Mouse (Mus musculus) kidney, postnatal 4 days (tissue): ENCODE results near the gene Trim28.
"Not testable (repeated sequence)": the region's sequence is repeated elsewhere in the genome, so short reads cannot be mapped to it uniquely, and the experiment has no call there.

ENCODE experiments used
- DNase-seq, 2 experiments: peaks; one replicate each; pipeline ENCODE4 v3.0.0; 2021; ENCODE audit warnings: mixed read lengths in 2 of 2

Trim28 gene

DNA sequence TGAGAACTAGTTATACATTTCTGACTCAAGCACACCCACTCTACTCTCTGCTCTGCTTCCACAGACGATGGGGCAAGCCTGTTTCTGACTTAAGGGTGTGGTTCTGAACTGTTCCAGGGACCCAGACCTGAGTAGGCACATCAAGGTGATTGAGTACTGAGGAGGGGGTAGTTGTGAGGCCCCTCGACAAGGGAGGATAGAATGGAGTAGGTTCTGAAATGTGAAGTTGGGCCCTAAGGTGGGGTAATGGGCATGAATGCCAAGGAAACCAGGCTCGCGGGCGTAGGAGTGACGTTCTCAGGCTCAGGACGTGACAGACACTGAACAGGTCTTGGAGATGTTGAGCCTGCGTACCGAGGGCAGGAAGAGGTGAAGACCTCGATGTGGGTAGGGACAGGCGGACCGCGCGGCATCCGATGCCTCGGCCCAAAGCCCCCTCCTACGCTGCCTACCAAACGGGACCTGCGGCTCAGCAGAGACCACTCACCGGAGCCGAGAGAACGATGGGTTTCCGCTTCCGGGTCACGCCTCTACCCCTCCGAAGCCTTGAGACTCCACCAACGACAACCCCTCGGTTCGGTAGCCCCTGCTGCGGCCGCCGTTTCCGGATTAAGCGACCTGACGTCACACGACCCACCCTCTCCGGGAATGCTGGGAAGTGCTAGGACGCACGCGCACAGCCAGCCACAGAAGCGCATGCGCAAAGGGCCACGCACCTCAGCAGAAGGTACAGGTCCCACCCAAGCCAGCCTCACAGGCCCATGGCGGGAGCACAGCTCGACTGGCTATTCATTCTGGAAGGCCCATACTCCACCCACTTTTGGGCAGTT lies 35.4 kb downstream of the Trim28 start, which contains the start of gene Chmp2a:
Gene Chmp2a, minus strand, starts transcription at position 660 of the 830 bp plus-strand sequence.
- DNase-seq = peak; percentile 98

DNA sequence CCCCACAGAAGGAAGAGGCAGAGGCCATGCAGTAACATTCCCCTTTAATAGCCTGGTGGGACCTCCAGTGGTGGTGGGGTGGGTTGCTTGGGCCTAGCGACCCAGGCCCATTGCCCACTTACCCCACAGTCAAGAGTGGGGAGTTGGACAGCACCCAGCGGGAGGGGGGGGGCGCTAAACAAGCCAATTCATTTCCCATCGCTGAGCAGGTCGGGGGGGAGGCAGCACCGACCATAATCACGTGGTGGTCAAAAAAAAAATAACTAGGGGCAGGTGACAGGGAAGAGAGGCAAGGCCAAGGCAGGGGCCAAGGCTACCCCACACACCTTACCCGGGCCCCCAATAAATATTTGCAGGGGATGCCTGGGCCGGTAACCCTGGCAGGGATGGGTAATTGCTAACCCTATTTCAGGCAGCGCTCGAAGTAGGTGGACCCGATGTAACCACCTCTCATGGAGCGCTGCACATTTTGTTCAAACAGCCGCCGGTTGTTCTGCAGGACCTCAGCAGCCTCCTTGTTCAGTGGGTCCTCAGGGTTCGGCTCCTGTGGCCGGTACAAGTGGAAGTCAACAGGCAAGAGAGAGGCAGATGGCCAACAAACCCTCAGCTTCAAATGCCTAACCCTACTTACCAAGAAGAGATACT lies 36.4 kb downstream of the Trim28 start:
- DNase-seq = peak in 1 of 2 experiments; percentile 24

DNA sequence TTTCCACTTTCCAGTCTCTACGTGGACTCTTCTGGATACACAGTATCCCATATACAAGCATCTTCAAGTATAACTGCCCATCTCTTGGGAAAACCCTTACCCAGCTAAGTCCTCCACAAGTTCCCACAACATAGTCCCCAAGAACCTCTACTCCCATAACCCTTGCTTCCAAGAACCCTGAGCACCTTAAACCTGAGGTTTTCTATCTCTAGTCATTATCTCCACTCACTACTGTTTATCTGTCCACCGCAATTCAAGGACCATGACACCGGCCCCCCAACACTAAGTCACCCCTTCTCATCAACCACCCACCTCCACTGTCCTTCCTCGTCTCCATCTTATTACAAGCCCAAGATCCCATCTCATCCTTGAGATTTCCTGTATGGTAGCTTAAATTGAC lies 37.9 kb downstream of the Trim28 start:
- DNase-seq = no peak

DNA sequence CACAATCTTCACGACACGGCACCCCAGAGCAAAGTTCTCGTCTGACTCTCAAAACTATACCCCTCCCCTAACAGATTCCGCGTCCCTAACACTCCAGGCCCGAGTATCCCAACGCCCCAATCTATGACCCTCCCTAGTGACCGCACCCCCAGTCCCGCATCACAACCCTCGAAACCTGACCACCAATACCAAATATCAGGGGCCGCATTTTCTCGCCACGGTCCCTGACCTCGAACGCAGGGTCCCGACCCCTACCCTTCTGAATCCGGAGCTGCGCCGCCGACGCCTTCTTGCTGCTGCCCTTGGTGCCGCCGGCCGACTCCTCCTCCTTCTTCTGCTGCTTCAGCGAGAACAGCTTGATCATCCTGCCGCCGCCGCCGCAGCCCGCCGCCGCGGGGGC lies 38.5 kb downstream of the Trim28 start:
- no peak for DNase-seq

DNA sequence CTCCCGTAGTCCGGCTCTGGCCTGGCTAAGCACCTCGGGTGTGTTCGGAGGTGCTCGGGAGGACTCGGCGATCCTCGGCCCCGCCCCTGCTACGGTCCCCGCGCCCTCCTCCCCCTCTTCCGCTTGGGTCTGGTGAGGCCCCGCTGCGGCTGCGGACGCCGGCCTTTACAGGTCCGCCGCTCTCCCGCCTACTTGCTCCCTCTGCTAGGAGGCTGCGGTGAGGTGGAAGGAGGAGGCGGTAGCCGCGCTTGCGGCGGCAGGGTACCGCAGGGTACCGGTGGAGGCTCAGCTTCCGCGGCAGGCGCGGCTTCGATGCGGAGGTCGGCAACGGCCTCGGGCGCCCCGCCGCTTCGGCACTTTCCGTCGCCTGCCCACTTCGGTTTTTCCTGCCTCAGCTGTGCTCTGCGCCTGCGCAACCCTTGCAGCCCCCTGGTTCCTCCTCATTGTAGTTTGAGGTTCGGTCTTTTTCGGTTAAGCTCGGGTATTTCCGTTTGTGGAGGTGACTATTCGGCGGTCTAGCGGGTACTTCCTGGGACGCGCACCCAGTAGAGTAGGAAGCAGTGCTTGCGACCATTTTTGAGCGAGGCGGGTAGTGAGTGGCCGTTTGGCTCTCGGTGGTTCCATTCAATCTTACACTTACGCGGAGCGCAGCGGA lies 39.1 kb downstream of the Trim28 start, which contains the start of gene Ube2m:
Gene Ube2m, minus strand, starts transcription at position 375 of the 655 bp plus-strand sequence.
- peak; percentile 99 for DNase-seq

DNA sequence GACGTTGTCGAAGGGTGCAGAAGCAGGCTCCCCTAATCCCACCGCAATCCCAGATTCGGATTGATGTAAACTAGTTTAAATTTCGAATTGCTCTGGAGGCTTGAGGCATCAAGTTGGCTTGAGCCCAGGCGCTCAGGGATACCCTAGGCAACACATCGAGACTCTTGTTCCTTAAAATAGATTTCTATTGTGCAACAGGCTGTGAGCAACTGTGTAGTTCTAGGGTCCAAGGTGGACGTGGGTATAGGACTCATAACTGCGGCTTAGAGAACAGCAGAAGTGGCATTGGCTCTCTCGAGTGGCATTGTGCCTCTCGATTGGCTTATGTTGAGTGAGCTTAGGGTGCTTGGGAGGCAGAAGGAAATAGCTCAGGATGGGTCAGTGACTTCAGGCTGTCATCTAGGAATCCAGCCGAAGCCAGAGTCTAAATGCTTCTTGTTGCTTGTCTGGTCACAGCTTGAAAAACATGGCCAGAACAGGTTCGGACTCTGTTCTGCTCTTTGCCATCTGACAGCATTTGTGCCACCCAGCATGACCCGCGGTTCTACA lies 39.8 kb downstream of the Trim28 start:
- DNase-seq = peak in 1 of 2 experiments; percentile 53

DNA sequence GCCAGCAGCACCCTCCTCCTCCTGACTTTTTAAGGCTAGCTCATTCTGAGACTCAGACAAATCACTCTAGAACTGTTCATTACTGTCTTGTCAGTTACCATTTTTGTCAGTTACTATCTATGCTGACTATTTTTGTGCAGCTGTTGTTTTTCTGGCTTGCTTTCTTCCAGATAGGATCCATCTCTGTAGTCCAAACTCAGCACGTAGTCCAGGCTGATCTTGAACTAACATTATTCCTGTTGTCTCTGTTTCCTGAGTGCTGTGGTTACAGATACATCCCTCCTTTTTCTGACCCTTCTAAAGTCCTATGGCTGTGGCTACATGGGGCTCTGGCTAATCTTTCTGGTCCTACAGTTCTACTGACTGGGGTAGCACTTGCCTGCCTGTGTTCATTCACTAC lies 40.3 kb downstream of the Trim28 start:
- no peak for DNase-seq

DNA sequence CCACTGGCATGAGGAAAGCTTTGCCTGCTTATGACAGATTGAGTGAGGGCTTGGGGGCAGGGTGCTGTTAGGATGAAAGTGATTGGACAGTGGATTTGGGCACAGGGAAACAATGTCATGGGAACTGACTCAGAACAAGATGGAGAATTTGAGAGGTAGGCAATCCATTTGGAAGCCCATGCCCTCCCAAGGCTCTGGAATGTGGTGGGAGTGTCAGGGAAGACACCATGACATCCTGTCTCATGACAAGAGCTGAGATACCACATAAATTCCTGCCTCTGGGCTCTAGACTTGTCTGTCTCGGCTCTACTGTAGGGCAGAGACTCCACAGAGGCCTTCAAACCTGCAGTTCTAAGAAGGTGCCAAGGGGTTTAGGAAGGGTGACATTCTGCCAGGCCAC lies 42.3 kb downstream of the Trim28 start:
- peak in 1 of 2 experiments; percentile 49 for DNase-seq

DNA sequence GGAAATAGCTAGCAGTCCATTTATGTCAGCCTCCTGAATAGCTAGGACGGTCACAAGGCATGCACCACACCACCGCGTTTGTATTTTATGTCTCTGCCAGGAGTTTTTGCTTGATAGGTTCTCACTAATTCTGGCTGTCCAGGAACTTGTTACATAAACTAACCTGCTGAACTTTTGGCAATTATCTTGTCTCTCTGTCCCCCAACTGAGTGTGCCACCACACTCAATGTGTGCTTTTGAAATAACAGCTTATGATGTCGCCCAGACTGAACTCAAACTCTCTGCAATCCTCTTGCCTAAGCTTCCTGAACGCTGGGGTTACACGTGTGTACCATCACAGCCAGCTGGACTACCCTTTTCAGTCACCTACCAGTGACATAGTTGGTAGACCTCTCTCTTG lies 43.6 kb downstream of the Trim28 start:
- no peak for DNase-seq

DNA sequence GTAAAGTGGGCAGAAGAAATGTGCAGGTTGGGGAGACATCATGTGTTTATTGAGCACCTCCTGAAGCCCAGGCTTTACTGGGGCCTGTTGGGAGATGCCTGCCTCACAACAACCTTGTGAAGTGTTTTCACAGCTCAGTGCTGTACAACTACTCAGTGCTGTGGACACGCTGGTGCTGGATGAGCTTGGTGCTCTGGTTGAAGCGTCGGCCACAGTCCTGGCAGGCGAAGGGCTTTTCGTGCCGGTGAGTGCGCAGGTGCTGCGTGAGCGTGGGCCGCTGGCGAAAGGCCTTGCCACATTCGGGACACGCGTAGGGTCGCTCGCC lies 44.2 kb downstream of the Trim28 start:
- no peak for DNase-seq

DNA sequence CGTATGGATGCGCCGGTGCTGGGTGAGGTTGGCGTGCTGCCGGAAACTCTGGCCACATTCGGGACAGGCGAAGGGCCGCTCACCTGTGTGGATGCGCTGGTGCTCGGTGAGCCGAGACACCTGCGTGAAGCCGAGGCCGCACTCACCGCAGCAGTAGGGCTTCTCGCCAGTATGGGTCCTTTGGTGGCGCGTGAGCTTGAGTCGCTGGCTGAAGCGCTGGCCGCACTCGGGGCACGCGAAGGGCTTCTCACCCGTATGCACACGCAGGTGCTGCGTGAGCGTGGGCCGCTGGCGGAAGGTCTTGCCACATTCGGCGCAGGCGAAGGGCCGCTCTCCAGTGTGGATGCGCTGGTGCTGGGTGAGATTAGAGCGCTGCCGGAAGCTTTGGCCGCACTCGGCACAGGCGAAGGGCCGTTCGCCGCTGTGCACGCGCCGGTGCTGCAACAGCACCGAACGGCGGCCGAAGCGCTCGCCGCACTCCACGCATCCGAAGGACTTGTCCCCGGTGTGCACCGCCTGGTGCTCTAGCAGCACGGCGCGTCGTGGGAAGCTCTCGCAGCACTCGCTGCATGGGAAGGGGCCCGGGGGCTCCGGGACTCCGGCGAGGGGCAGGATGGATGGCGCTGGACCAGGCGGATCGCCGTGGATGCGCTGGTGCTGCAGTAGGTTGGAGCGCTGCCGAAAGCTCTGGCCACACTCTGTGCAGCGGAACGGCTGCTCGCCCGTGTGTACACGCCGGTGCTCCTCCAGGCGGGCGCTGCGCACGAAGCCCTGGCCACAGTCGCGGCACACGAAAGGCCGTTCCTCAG lies 44.7 kb downstream of the Trim28 start:
- DNase-seq = peak; percentile 52 to 71

DNA sequence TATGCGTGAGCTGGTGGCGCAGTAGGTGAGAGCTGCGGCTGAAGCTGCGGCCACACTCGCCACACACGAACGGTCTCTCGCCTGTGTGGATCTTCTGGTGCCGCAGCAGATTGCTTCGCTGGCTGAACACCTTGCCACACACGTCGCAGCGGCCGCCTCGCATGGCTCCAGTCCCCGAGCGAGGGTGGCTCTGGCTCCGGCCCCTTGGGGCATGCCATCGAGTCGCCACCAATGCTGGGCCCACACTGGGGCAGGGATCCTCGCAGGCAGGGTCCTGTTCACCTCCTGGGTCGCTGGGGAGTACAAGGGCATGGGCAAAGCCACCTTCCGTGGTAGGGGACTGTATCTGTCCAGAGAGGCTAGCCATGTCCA lies 45.3 kb downstream of the Trim28 start:
- no peak for DNase-seq

DNA sequence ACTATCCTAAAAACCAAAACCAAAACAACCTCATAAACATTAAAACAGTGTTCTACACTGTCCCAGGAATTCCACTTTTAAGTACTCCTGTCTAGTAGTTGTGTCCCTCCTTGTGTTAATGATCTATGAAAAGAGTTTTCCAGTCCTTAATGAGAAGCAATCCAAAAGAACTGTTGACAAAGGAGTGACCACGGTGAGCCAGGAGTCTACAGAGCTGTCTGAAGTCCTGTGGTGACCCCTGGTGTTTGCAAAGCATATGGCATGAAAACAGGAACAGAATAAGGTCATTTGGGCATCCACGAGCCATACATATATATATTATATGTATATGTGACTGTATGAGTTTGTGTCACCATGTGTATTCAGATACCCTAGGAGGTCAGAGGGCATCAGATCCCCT lies 47.2 kb downstream of the Trim28 start:
- DNase-seq = peak; percentile 72 to 78

DNA sequence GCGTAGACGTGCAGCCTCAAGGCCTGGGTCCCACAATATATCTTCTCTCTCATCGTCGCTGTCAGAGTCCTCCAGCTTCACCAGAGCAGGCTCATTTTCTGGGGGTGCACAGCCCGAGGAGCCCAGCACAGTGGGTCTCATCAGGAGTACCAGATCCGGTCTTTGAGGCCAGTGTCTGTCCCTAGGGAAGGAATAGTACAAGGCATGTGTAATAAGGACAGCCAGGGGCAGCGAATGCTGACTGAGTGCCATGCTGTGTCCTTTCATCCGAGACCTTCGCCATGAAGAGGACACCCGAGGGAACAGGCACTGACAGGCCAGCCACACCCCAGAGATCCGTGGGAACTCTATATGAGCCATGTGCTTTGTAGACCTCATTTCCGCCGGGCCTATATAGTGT lies 54.1 kb downstream of the Trim28 start:
- no peak for DNase-seq

DNA sequence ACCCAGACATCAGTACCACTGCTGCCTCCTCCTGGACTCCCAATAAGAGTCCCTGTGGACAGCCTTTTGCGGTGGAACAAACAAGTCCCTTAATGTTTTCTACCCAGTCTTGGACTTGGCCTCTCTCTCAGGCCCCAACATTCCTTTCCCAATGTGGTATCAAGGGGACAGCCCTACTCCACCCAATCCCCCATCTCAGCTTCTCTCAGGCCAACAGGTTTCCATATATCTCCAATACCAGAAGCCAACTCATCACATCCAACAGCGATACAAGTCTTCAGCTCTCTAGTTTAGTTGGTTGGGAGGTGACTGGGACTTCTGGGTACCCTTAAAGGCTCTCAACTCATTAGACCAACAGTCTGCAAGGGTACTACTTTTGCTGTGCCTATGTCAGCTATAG lies 54.6 kb downstream of the Trim28 start:
- DNase-seq = no peak

DNA sequence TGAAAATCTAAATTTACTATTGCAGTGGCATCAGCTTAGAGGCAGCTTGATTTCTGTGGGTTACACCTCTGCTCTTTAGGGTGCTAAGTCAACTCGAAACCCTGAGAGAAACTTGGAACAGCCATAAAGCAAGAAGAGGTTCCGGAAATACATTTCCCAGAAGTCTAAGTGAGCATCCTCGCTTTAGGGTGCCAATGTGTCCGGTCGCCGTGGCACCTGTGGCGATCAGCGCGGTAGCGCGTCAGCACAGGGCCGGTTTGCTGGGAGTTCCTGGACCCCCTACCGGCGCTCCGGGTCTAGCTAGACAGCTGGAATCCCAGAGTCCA lies 55.0 kb downstream of the Trim28 start:
- DNase-seq = no peak

DNA sequence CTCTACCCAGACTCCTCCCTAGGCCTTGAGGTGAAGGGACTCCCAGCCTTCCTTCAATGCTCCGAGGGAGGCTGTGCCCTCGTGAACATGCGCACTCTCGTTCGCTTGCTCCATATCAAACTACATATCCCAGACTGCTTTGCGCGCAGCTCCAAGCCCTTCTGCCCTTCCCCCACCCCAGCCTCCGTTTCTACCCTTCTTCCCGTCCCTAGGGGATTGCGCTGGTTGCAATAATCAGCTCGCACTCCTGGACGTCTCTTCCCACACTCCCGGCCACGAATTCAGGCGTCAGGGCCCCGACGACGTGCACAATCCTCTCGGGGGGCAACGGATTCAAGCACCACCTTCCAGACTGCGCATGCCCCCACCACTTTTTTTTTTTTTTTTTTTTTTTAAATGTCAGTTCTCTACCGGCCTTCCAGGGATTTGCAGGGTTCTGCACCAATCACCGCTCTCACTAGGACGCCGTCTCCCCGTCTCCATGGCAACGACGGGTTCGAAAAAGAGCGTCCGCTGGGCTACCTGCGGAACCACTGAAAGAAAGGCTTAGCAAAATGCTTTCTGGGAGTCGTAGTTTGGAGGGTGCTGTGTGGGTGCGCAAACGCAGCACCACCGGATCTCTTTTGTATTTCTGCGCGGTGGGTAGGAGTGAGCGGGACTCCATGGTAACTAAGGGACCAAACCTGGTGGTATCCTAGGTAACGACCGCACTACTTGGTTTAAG lies 55.5 kb downstream of the Trim28 start, which contains the start of gene Mzf1:
Gene Mzf1, minus strand, starts transcription at position 478 of the 724 bp plus-strand sequence.
- peak; percentile 93 to 95 for DNase-seq

DNA sequence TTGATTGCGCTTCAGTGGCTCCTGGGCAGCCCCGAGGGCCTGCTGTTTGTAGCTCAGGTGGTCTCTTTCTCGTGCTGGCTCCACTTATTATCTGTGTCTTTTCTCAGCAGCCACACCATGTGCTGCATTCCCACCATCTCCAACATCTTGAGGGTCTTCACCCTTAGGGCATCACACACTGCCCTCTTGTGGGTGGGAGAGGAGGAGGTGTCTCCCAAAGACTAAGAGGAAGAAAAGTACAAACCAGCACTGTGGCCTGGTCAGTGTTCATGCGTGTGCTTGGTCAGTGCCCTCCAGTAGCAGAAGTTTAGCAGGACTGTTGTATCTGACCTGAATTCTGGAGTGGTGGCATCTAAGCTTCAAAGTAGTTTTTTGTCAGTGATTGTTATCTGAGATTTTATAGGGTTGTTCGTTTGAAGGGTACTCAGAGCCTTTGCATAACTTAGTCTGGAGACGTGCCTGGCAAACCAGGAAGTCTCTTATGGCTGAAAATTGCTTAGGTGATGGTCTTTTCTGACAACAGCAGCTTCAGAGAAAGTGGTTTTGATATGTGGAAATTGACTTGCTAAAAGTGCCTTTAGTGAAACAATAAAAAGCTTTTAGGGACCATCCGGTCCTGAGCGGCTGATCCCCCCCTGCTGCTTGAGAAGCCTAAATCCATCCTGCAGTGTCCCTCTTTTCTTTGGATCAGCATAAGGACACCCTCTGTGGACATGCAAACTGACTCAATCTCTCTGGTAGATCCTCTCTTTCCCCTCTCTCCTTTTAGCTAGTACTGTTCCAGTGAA lies 58.2 kb downstream of the Trim28 start:
- DNase-seq = no peak

DNA sequence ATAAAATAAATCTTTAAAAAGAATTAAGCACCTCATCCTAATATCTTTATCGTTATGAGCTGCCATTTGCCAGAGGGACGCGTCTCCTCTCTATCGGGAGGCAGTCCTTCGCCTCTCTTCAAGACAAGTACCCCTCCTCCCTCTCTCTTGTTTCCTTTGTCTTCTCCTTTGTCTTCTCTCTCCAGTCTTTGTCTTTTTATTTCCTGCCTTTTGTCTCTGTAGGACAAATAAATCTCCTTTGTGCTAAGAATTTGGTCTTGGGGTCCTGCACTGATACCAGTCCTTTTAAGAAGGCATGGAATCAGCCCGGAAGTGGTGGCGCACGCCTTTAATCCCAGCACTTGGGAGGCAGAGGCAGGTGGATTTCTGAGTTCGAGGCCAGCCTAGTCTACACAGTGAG lies 60.6 kb downstream of the Trim28 start:
- DNase-seq = no peak

DNA sequence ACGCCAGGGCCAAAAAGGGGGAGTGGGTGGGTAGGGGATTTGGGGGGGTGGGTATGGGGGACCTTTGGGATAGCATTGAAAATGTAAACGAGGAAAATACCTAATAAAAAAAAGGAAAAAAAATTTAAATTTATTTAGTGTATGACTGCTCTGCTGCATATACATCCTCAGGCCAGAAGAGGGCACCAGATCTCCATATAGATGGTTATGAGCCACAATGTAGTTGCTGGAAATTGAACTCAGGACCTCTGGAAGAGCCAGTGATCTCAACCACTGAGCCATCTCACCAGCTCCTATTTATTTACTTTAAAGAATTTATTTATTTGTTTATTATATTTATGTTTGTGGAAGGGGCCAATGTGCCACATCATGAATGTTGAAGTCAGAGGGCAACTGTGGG lies 64.5 kb downstream of the Trim28 start:
- DNase-seq = not testable (repeated sequence)

DNA sequence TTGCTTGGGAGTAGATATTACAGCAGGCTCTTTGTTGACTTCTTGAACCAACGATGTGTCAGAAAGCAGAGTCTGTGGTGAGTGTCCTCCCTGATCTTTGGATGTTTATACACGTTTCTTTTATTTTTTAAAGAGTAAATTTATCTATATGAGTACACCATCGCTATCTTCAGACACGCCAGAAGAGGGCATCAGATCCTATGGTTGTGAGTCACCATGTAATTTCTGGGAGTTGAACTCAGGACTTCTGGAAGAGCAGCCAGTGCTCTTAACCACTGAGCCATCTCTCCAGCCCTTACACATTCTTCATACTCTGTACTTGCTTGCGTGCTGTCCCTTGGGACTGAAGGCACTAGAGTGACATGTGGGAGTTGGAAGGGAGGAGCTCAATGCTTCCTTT lies 73.4 kb downstream of the Trim28 start:
- DNase-seq = no peak
